Mouse (Mus musculus) forebrain, embryonic 15.5 days (tissue): ENCODE results near the gene Snx21. TPM values are rescaled to one million over a fixed set of nuclear protein-coding genes. Genes with fewer than 3 reads are reported as not detected.
A peak's percentile ranks its signal among the peaks of the same experiment; 100 is the strongest.

Source experiments
- ATAC-seq: fragments of 200-750 bp; cut with Nextera tagmentation; replicated peaks from 2 replicates; pipeline ENCODE4 v1.8.0; 2017; ENCODE audit warnings: mild to moderate bottlenecking, moderate TSS enrichment, moderate library complexity
- H3K27ac ChIP-seq: fragments of 300-500 bp; sonication (generic); replicated peaks from 2 replicates; pipeline ENCODE4 v1.5.1; 2015; ENCODE audit warnings: mild to moderate bottlenecking, inconsistent platforms
- H3K27me3 ChIP-seq: fragments of 300-500 bp; sonication (generic); 2 replicates; pipeline ENCODE4 v1.6.1; 2015; ENCODE audit warnings: inconsistent platforms
- H3K36me3 ChIP-seq: fragments of 300-500 bp; sonication (generic); 2 replicates; pipeline ENCODE4 v1.6.1; 2015; ENCODE audit warnings: mild to moderate bottlenecking, inconsistent platforms
- H3K4me1 ChIP-seq: fragments of 300-500 bp; sonication (generic); 2 replicates; pipeline ENCODE4 v1.6.1; 2015; ENCODE audit warnings: inconsistent platforms
- H3K4me2 ChIP-seq: fragments of 300-500 bp; sonication (generic); replicated peaks from 2 replicates; pipeline ENCODE4 v1.6.1; 2015; ENCODE audit warnings: mild to moderate bottlenecking, inconsistent platforms
- H3K4me3 ChIP-seq: fragments of 300-500 bp; sonication (generic); 2 replicates; pipeline ENCODE4 v1.5.1; 2015; ENCODE audit warnings: mild to moderate bottlenecking, inconsistent platforms
- H3K9ac ChIP-seq: fragments of 300-500 bp; sonication (generic); replicated peaks from 2 replicates; pipeline ENCODE4 v1.6.1; 2015; ENCODE audit warnings: mild to moderate bottlenecking, inconsistent platforms
- H3K9me3 ChIP-seq: fragments of 300-500 bp; sonication (generic); 2 replicates; pipeline ENCODE4 v1.6.1; 2016; ENCODE audit warnings: inconsistent platforms
- WGBS: fragments of 180-500 bp; shearing (Covaris S2); methylation state at CpG from one replicate; pipeline ENCODE4 v1.1.7; 2015; ENCODE audit warnings: mixed read lengths; 5-methylcytosine and 5-hydroxymethylcytosine counted together
- polyA plus RNA-seq: library from polyadenylated mRNA; unstranded; fragments of >200 nt; fragmentation: Nextera tagmentation; extraction: Ambion mirVana; gene quantifications from 2 replicates; pipeline ENCODE4 v1.2.1, GENCODE M21; 2015

Snx21 gene
- polyA plus RNA-seq, 1 experiment from 2014 or later = 29.8 TPM

GRCm38 (mm10) chr2:164823181-164823585, 37.6 kb downstream of the Snx21 start:
- Histone ChIP-seq H3K9me3 (no peaks in the 10 kb centered on the region), H3K4me2 (peak overlapping the region; percentile 66), H3K27ac (peak overlapping the region; percentile 88), H3K4me1 (peaks cover 23% of the 10 kb centered on the region), H3K36me3 (peaks cover 44% of the 10 kb centered on the region), H3K4me3 (peak overlapping the region; percentile 73), H3K27me3 (no peaks in the 10 kb centered on the region), H3K9ac (peak overlapping the region; percentile 75)
- peak; percentile 71 for ATAC-seq
- WGBS = under 1% methylated on average over 10 of the region's 10 CpGs

GRCm38 (mm10) chr2:164823969-164824368, 38.3 kb downstream of the Snx21 start:
- Histone ChIP-seq H3K9ac (no peak overlapping the region), H3K27me3 (no peaks in the 10 kb centered on the region), H3K4me1 (peaks cover 23% of the 10 kb centered on the region), H3K36me3 (peaks cover 44% of the 10 kb centered on the region), H3K4me2 (peak overlapping the region; percentile 66), H3K9me3 (no peaks in the 10 kb centered on the region), H3K27ac (no peak overlapping the region), H3K4me3 (no peak overlapping the region)
- WGBS = 88% methylated on average over 4 of the region's 4 CpGs
- ATAC-seq = no peak

GRCm38 (mm10) chr2:164825521-164825920, 39.9 kb downstream of the Snx21 start:
- Histone ChIP-seq H3K36me3 (peaks cover 40% of the 10 kb centered on the region), H3K4me1 (peaks cover 23% of the 10 kb centered on the region), H3K9me3 (no peaks in the 10 kb centered on the region), H3K4me2 (no peak overlapping the region), H3K27ac (no peak overlapping the region), H3K9ac (no peak overlapping the region), H3K27me3 (no peaks in the 10 kb centered on the region), H3K4me3 (no peak overlapping the region)
- 94% methylated on average over 17 of the region's 17 CpGs for WGBS
- no peak for ATAC-seq

- Histone ChIP-seq H3K9ac (no peak overlapping the region), H3K27ac (no peak overlapping the region), H3K36me3 (peaks cover 28% of the 10 kb centered on the region), H3K4me3 (no peak overlapping the region), H3K4me1 (peaks cover 18% of the 10 kb centered on the region), H3K27me3 (no peaks in the 10 kb centered on the region), H3K9me3 (no peaks in the 10 kb centered on the region), H3K4me2 (no peak overlapping the region)
- 90% methylated on average over 16 of the region's 16 CpGs for WGBS
- no peak for ATAC-seq
Measured at GRCm38 (mm10) chr2:164827146-164827850, 41.7 kb downstream of the Snx21 start.

- H3K9ac ChIP-seq = no peak within 1 kb of the TSS
- H3K4me3 ChIP-seq = no peak within 1 kb of the TSS
- no peaks in the 10 kb centered on the region for H3K9me3 ChIP-seq
- WGBS = 83% methylated on average over 6 of the region's 6 CpGs
- H3K4me1 ChIP-seq = peaks cover 21% of the 10 kb centered on the region
- H3K27me3 ChIP-seq = no peaks in the 10 kb centered on the region
- peaks cover 28% of the 10 kb centered on the region for H3K36me3 ChIP-seq
- H3K27ac ChIP-seq = no peak within 1 kb of the TSS
- no peak for ATAC-seq
- H3K4me2 ChIP-seq = no peak within 1 kb of the TSS
Measured at GRCm38 (mm10) chr2:164828437-164828836, 42.8 kb downstream of the Snx21 start, which contains the start of gene Spata25. TSS of gene Spata25 (minus strand) at chr2:164828537.

GRCm38 (mm10) chr2:164829090-164829489, 43.5 kb downstream of the Snx21 start:
- Histone ChIP-seq H3K4me1 (peaks cover 16% of the 10 kb centered on the region), H3K27me3 (no peaks in the 10 kb centered on the region), H3K36me3 (peaks cover 28% of the 10 kb centered on the region), H3K4me2 (no peak overlapping the region), H3K9me3 (no peaks in the 10 kb centered on the region), H3K27ac (no peak overlapping the region), H3K4me3 (no peak overlapping the region), H3K9ac (no peak overlapping the region)
- 97% methylated on average over 1 of the region's 1 CpGs for WGBS
- ATAC-seq = no peak

GRCm38 (mm10) chr2:164831029-164831428, 45.4 kb downstream of the Snx21 start:
- no peak overlapping the region for H3K4me3 ChIP-seq
- peaks cover 15% of the 10 kb centered on the region for H3K36me3 ChIP-seq
- H3K27ac ChIP-seq = no peak overlapping the region
- no peak for ATAC-seq
- peaks cover 23% of the 10 kb centered on the region for H3K4me1 ChIP-seq
- no peak overlapping the region for H3K4me2 ChIP-seq
- H3K27me3 ChIP-seq = no peaks in the 10 kb centered on the region
- no peaks in the 10 kb centered on the region for H3K9me3 ChIP-seq
- no peak overlapping the region for H3K9ac ChIP-seq
- WGBS = 86% methylated on average over 10 of the region's 10 CpGs

- Histone ChIP-seq H3K27ac (peak overlapping the region; percentile 82), H3K4me1 (peaks cover 23% of the 10 kb centered on the region), H3K9me3 (no peaks in the 10 kb centered on the region), H3K36me3 (peaks cover 4% of the 10 kb centered on the region), H3K4me2 (peak overlapping the region; percentile 100), H3K27me3 (no peaks in the 10 kb centered on the region), H3K9ac (peak overlapping the region; percentile 73), H3K4me3 (peak overlapping the region; percentile 81)
- ATAC-seq = no peak; the same call in 1 of the 2 replicates
- WGBS = 61% methylated on average over 16 of the region's 16 CpGs
Measured at GRCm38 (mm10) chr2:164832032-164832747, 46.6 kb downstream of the Snx21 start.

- no peaks in the 10 kb centered on the region for H3K9me3 ChIP-seq
- peaks cover 23% of the 10 kb centered on the region for H3K4me1 ChIP-seq
- peak within 1 kb of the TSS; percentile 73 for H3K9ac ChIP-seq
- peak; percentile 79 for ATAC-seq
- H3K27ac ChIP-seq = peak within 1 kb of the TSS; percentile 82
- H3K27me3 ChIP-seq = no peaks in the 10 kb centered on the region
- H3K36me3 ChIP-seq = peaks cover 3% of the 10 kb centered on the region; the same call in 1 of the 2 replicates
- peak within 1 kb of the TSS; percentile 100 for H3K4me2 ChIP-seq
- under 1% methylated on average over 35 of the region's 35 CpGs for WGBS
- peak within 1 kb of the TSS; percentile 81 for H3K4me3 ChIP-seq
Measured at GRCm38 (mm10) chr2:164832748-164833301, 47.2 kb downstream of the Snx21 start, which contains the start of gene Ctsa. TSS of gene Ctsa (plus strand) at chr2:164832873.

GRCm38 (mm10) chr2:164833314-164833959, 47.8 kb downstream of the Snx21 start, which contains the start of gene Neurl2:
TSS of gene Neurl2 (minus strand) at chr2:164833456.
- Histone ChIP-seq H3K36me3 (peaks cover 9% of the 10 kb centered on the region), H3K4me3 (peak within 1 kb of the TSS; percentile 81), H3K9ac (peak within 1 kb of the TSS; percentile 73), H3K27me3 (no peaks in the 10 kb centered on the region), H3K9me3 (no peaks in the 10 kb centered on the region), H3K4me2 (peak within 1 kb of the TSS; percentile 100), H3K27ac (peak within 1 kb of the TSS; percentile 82), H3K4me1 (peaks cover 23% of the 10 kb centered on the region)
- under 1% methylated on average over 31 of the region's 31 CpGs for WGBS
- ATAC-seq = peak; percentile 65

GRCm38 (mm10) chr2:164834531-164834930, 48.9 kb downstream of the Snx21 start:
- H3K9ac ChIP-seq = peak overlapping the region; percentile 73

More at GRCm38 (mm10) chr2:164834531-164834930, 48.9 kb downstream of the Snx21 start:
- H3K9me3 ChIP-seq = no peaks in the 10 kb centered on the region
- H3K27ac ChIP-seq = no peak overlapping the region
- H3K4me2 ChIP-seq = peak overlapping the region; percentile 100
- H3K27me3 ChIP-seq = no peaks in the 10 kb centered on the region
- 52% methylated on average over 8 of the region's 8 CpGs for WGBS
- H3K36me3 ChIP-seq = peaks cover 16% of the 10 kb centered on the region
- ATAC-seq = no peak
- H3K4me1 ChIP-seq = peaks cover 23% of the 10 kb centered on the region
- peak overlapping the region; percentile 81 for H3K4me3 ChIP-seq
